Mouse (Mus musculus) adrenal gland, postnatal 10 days (tissue): ENCODE results near the gene Serpinb9. TPM values are rescaled to one million over a fixed set of nuclear protein-coding genes. Genes with fewer than 3 reads are reported as not detected.

Source experiments
- total RNA-seq, 2 experiments: library from RNA; stranded (reverse); gene quantifications; 2 replicates each; pipeline ENCODE4 v1.2.3; 2021

Serpinb9 gene
- total RNA-seq, 2 experiments from 2014 or later = 12.9 to 16.3 TPM

Other genes with a start within 250 kb of the Serpinb9 start
- gene Mylk4, start 219.3 kb upstream of the Serpinb9 start, total RNA-seq = 10 to 100 TPM in 1 of 2 experiments, 1 to 10 TPM in 1; 4.5 to 17.1 TPM
- 10 to 100 TPM; 36.3 to 39.9 TPM for gene Wrnip1, start 201.2 kb upstream of the Serpinb9 start, total RNA-seq
- not detected for gene D930007J09Rik, start 200.4 kb upstream of the Serpinb9 start, total RNA-seq
- 10 to 100 TPM; 43.8 to 67.3 TPM for gene Serpinb1a, start 152.1 kb upstream of the Serpinb9 start, total RNA-seq
- under 1 TPM in 1 of 2 experiments, not detected in 1; 0.42 TPM for gene Serpinb1c, start 105.0 kb upstream of the Serpinb9 start, total RNA-seq
- 10 to 100 TPM; 20.1 to 32.0 TPM for gene Serpinb6b, start 38.0 kb upstream of the Serpinb9 start, total RNA-seq
- not detected for gene Serpinb9b, start 24.2 kb downstream of the Serpinb9 start, total RNA-seq
- under 1 TPM; 0.24 to 0.27 TPM for gene Serpinb1b, start 75.3 kb downstream of the Serpinb9 start, total RNA-seq
- not detected for gene Serpinb9c, start 156.5 kb downstream of the Serpinb9 start, total RNA-seq
- not detected for gene Serpinb9d, start 189.7 kb downstream of the Serpinb9 start, total RNA-seq
- not detected for gene Serpinb9e, start 246.4 kb downstream of the Serpinb9 start, total RNA-seq